Comparison of ENCODE assay signal across 21 mouse cellular contexts in genomic region chr1:51633795-51634194, GRCm38 (mm10).
DNase-seq lines count a peak whose midpoint lies in the region; ATAC-seq lines count a peak whose summit lies in the region.
"Had no signal": no experiment of that assay in that cellular context is flagged by ENCODE, and none has a peak within 500 bp of the region (broad histone marks: within the 10 kb centered on the region; RNA-seq: fewer than 3 reads in every experiment).

No protein-coding gene starts in this region.

- no peak for DNase-seq in forebrain, embryonic 11.5 days (ENCODE audit: low spot score)
- DNase-seq in forebrain, embryonic 10.5 days (ENCODE audit: extremely low spot score, low spot score): no peak
- no peak for DNase-seq in right cerebral cortex, postnatal 4 days
- DNase-seq in right cerebral cortex, postnatal 10 days (ENCODE audit: low spot score in 2 of 2): no peak
- DNase-seq: adrenal gland, adult 8-10 months; adrenal gland, postnatal 25 days; cerebellum, adult 18-20 months; cerebellum, adult 9-10 months; cerebellum, postnatal 14 days; gastrocnemius, postnatal 25 days; heart, adult 2 months; kidney, adult 2 months had no signal

- WGBS in forebrain, embryonic 11.5 days: 74% methylated on average over 5 of the region's 5 CpGs
- WGBS in forebrain, embryonic 10.5 days: 83% methylated on average over 5 of the region's 5 CpGs
- 51% methylated on average over 5 of the region's 5 CpGs for WGBS in forebrain, embryonic 13.5 days
- WGBS in forebrain, embryonic 16.5 days: 37% methylated on average over 5 of the region's 5 CpGs

- ATAC-seq in forebrain, embryonic 11.5 days (replicated peaks; ENCODE audit: low FRiP score): 0 out of 2 replicates have a peak, but pooled peaks have one; percentile 36
- ATAC-seq in forebrain, embryonic 13.5 days: peak; percentile 70; the same call in 1 of the 2 replicates
- ATAC-seq in forebrain, embryonic 16.5 days: peak; percentile 68
- ATAC-seq: activated CD4-positive, CD25-positive, alpha-beta regulatory T cell, adult 4 months; intestine, postnatal 0 days had no signal

- H3K36me3 ChIP-seq in forebrain, embryonic 11.5 days (ENCODE audit: control insufficient read depth, insufficient read depth, low read length): no peaks in the 10 kb centered on the region
- H3K36me3 ChIP-seq in forebrain, embryonic 10.5 days (replicated peaks): no peaks in the 10 kb centered on the region
- no peaks in the 10 kb centered on the region for H3K36me3 ChIP-seq in forebrain, embryonic 13.5 days (ENCODE audit: poor library complexity, severe bottlenecking)
- no peaks in the 10 kb centered on the region for H3K36me3 ChIP-seq in forebrain, embryonic 16.5 days (ENCODE audit: control insufficient read depth, insufficient read depth)
- H3K36me3 ChIP-seq: embryonic facial prominence, embryonic 10.5 days; embryonic facial prominence, embryonic 13.5 days; hindbrain, embryonic 12.5 days; hindbrain, embryonic 15.5 days had no signal

- H3K9ac ChIP-seq in forebrain, embryonic 11.5 days (ENCODE audit: low read length): no peak overlapping the region
- H3K9ac ChIP-seq in forebrain, embryonic 13.5 days: no peak overlapping the region
- no peak overlapping the region for H3K9ac ChIP-seq in forebrain, embryonic 16.5 days (replicated peaks; ENCODE audit: low read depth, low read length)
- H3K9ac ChIP-seq: embryonic facial prominence, embryonic 13.5 days; hindbrain, embryonic 12.5 days; hindbrain, embryonic 15.5 days had no signal

- H3K9me3 ChIP-seq in forebrain, embryonic 11.5 days (ENCODE audit: control insufficient read depth, low read length): no peaks in the 10 kb centered on the region
- no peaks in the 10 kb centered on the region for H3K9me3 ChIP-seq in forebrain, embryonic 10.5 days
- no peaks in the 10 kb centered on the region for H3K9me3 ChIP-seq in forebrain, embryonic 13.5 days (replicated peaks)
- H3K9me3 ChIP-seq in forebrain, embryonic 16.5 days (ENCODE audit: control insufficient read depth, low read length): no peaks in the 10 kb centered on the region
- H3K9me3 ChIP-seq: embryonic facial prominence, embryonic 10.5 days; embryonic facial prominence, embryonic 13.5 days; hindbrain, embryonic 12.5 days; hindbrain, embryonic 15.5 days had no signal

- 0 out of 2 replicates have a peak, but pooled peaks cover 2% of the 10 kb centered on the region for H3K4me1 ChIP-seq in forebrain, embryonic 11.5 days (replicated peaks; ENCODE audit: control insufficient read depth, insufficient read depth, low read length)
- peaks cover 19% of the 10 kb centered on the region for H3K4me1 ChIP-seq in forebrain, embryonic 10.5 days
- peaks cover 19% of the 10 kb centered on the region for H3K4me1 ChIP-seq in forebrain, embryonic 13.5 days
- H3K4me1 ChIP-seq in forebrain, embryonic 16.5 days (replicated peaks; ENCODE audit: control insufficient read depth, insufficient read depth, low read length): peaks cover 8% of the 10 kb centered on the region
- H3K4me1 ChIP-seq: embryonic facial prominence, embryonic 13.5 days had no signal

- H3K27me3 ChIP-seq in forebrain, embryonic 11.5 days (ENCODE audit: control insufficient read depth, insufficient read depth, low read length): no peaks in the 10 kb centered on the region
- no peaks in the 10 kb centered on the region for H3K27me3 ChIP-seq in forebrain, embryonic 10.5 days (ENCODE audit: poor library complexity, severe bottlenecking)
- H3K27me3 ChIP-seq in forebrain, embryonic 13.5 days: no peaks in the 10 kb centered on the region
- H3K27me3 ChIP-seq in forebrain, embryonic 16.5 days (replicated peaks; ENCODE audit: control insufficient read depth, insufficient read depth, low read length): no peaks in the 10 kb centered on the region
- H3K27me3 ChIP-seq: embryonic facial prominence, embryonic 13.5 days; hindbrain, embryonic 12.5 days; hindbrain, embryonic 15.5 days had no signal

- H3K4me3 ChIP-seq in forebrain, embryonic 11.5 days (ENCODE audit: low read depth, low read length): no peak overlapping the region
- H3K4me3 ChIP-seq in forebrain, embryonic 10.5 days: no peak overlapping the region
- no peak overlapping the region for H3K4me3 ChIP-seq in forebrain, embryonic 13.5 days
- H3K4me3 ChIP-seq in forebrain, embryonic 16.5 days (replicated peaks; ENCODE audit: low read length): no peak overlapping the region
- H3K4me3 ChIP-seq: embryonic facial prominence, embryonic 10.5 days; embryonic facial prominence, embryonic 13.5 days; heart, adult 2 months; hindbrain, embryonic 12.5 days; hindbrain, embryonic 15.5 days had no signal

- no peak overlapping the region for H3K27ac ChIP-seq in forebrain, embryonic 11.5 days (ENCODE audit: low read depth, low read length)
- H3K27ac ChIP-seq in forebrain, embryonic 10.5 days: no peak overlapping the region
- no peak overlapping the region for H3K27ac ChIP-seq in forebrain, embryonic 13.5 days
- H3K27ac ChIP-seq in forebrain, embryonic 16.5 days (ENCODE audit: low read length): no peak overlapping the region
- H3K27ac ChIP-seq: embryonic facial prominence, embryonic 10.5 days; embryonic facial prominence, embryonic 13.5 days; heart, adult 2 months; hindbrain, embryonic 12.5 days; hindbrain, embryonic 15.5 days had no signal

- no peak overlapping the region for H3K4me2 ChIP-seq in forebrain, embryonic 11.5 days (ENCODE audit: low read depth, low read length, severe bottlenecking)
- H3K4me2 ChIP-seq in forebrain, embryonic 13.5 days: no peak overlapping the region
- no peak overlapping the region for H3K4me2 ChIP-seq in forebrain, embryonic 16.5 days (ENCODE audit: low read length)
- H3K4me2 ChIP-seq: embryonic facial prominence, embryonic 13.5 days; heart, embryonic 11.5 days; hindbrain, embryonic 12.5 days; hindbrain, embryonic 15.5 days had no signal
